Mouse (Mus musculus) T-helper 1 cell (primary cell): ENCODE data around the gene Lbr.

Source experiments
- in situ Hi-C: fragments of 300-600 bp; cut with MboI, MseI; formaldehyde crosslinking; loops from one replicate; pipeline ENCODE4 v1.15.1; 2025; ENCODE audit warnings: high pct_unique_total_duplicates

The Lbr gene

GRCm38 (mm10) chr1:181842781-181843180, at the start of gene Lbr:
TSS of gene Lbr (minus strand) at chr1:181843046.
- in situ Hi-C loops = loop anchor here (10.0 kb wide), 1 partner anchor 828 kb away; no protein-coding TSS in a partner anchor

GRCm38 (mm10) chr1:181889670-181890069, 46.8 kb upstream of the Lbr start:
- in situ Hi-C loops = loop anchor here (5.0 to 10.0 kb wide), 2 partner anchors 223 to 645 kb away; no protein-coding TSS in a partner anchor

GRCm38 (mm10) chr1:181888801-181889200, 46.0 kb upstream of the Lbr start:
- in situ Hi-C loops = loop anchor here (5.0 to 10.0 kb wide), 2 partner anchors 224 to 646 kb away; no protein-coding TSS in a partner anchor

- in situ Hi-C loops = loop anchor here (5.0 to 10.0 kb wide), 2 partner anchors 149 to 653 kb away; no protein-coding TSS in a partner anchor
Observed at GRCm38 (mm10) chr1:181881532-181881931, 38.7 kb upstream of the Lbr start.

- in situ Hi-C loops = loop anchor here (5.0 to 10.0 kb wide), 2 partner anchors 149 to 654 kb away; no protein-coding TSS in a partner anchor
Observed at GRCm38 (mm10) chr1:181880752-181881325, 38.0 kb upstream of the Lbr start.

- in situ Hi-C loops = no loop called here
Observed at GRCm38 (mm10) chr1:181878436-181878835, 35.6 kb upstream of the Lbr start.

GRCm38 (mm10) chr1:181877088-181877487, 34.2 kb upstream of the Lbr start:
- in situ Hi-C loops = no loop called here

- in situ Hi-C loops = no loop called here
Observed at GRCm38 (mm10) chr1:181876656-181877055, 33.8 kb upstream of the Lbr start.

GRCm38 (mm10) chr1:181873086-181873920, 30.5 kb upstream of the Lbr start:
- in situ Hi-C loops = no loop called here

- in situ Hi-C loops = no loop called here
Observed at GRCm38 (mm10) chr1:181872639-181873038, 29.8 kb upstream of the Lbr start.

- in situ Hi-C loops = no loop called here
Observed at GRCm38 (mm10) chr1:181866429-181867280, 23.8 kb upstream of the Lbr start.

GRCm38 (mm10) chr1:181865863-181866216, 23.0 kb upstream of the Lbr start:
- in situ Hi-C loops = no loop called here

GRCm38 (mm10) chr1:181864971-181865862, 22.4 kb upstream of the Lbr start:
- in situ Hi-C loops = no loop called here

- in situ Hi-C loops = no loop called here
Observed at GRCm38 (mm10) chr1:181863431-181863830, 20.6 kb upstream of the Lbr start.

GRCm38 (mm10) chr1:181862676-181863374, 20.0 kb upstream of the Lbr start:
- in situ Hi-C loops = no loop called here

GRCm38 (mm10) chr1:181861181-181861902, 18.5 kb upstream of the Lbr start:
- in situ Hi-C loops = no loop called here

- in situ Hi-C loops = no loop called here
Observed at GRCm38 (mm10) chr1:181860659-181861058, 17.8 kb upstream of the Lbr start.

- in situ Hi-C loops = no loop called here
Observed at GRCm38 (mm10) chr1:181856329-181856728, 13.5 kb upstream of the Lbr start.

GRCm38 (mm10) chr1:181854829-181855228, 12.0 kb upstream of the Lbr start:
- in situ Hi-C loops = no loop called here
